ENCODE assay signal across 21 mouse cellular contexts in genomic region chr15:77105273-77105672, GRCm38 (mm10). TPM values are rescaled to one million over a fixed set of nuclear protein-coding genes. Genes with fewer than 3 reads are reported as not detected.
DNase-seq lines count a peak whose midpoint lies in the region; ATAC-seq and TF ChIP-seq lines count a peak whose summit lies in the region.
"Had no signal": no experiment of that assay in that cellular context is flagged by ENCODE, and none has a peak within 500 bp of the region (broad histone marks: within the 10 kb centered on the region; RNA-seq: fewer than 3 reads in every experiment).

No protein-coding gene starts in this region.

- TF ChIP-seq CTCF in liver, adult 2 months (IDR thresholded peaks at IDR 0.05; ENCODE audit: low read depth, low read length) = no peak
- TF ChIP-seq CTCF in intestine, postnatal 0 days (IDR thresholded peaks at IDR 0.05; ENCODE audit: low read depth) = no peak

- ATAC-seq in liver, embryonic 11.5 days (replicated peaks; ENCODE audit: low FRiP score) = no peak
- ATAC-seq in intestine, embryonic 14.5 days (replicated peaks; ENCODE audit: low FRiP score, low TSS enrichment, low read depth) = no peak
- ATAC-seq in intestine, postnatal 0 days = peak; percentile 75
- ATAC-seq: forebrain, embryonic 16.5 days had no signal

- H3K4me2 ChIP-seq in liver, embryonic 11.5 days = no peak overlapping the region
- H3K4me2 ChIP-seq in intestine, embryonic 14.5 days (ENCODE audit: low read length) = no peak overlapping the region
- H3K4me2 ChIP-seq in intestine, postnatal 0 days (replicated peaks; ENCODE audit: low read depth) = peak overlapping the region; percentile 27; the same call in 1 of the 2 replicates
- H3K4me2 ChIP-seq: forebrain, embryonic 12.5 days; heart, embryonic 11.5 days; heart, embryonic 15.5 days; hindbrain, embryonic 13.5 days had no signal

- H3K9ac ChIP-seq in liver, adult 2 months (ENCODE audit: low read depth, low read length) = no peak overlapping the region
- H3K9ac ChIP-seq in liver, embryonic 11.5 days (ENCODE audit: low read depth, low read length) = no peak overlapping the region
- H3K9ac ChIP-seq in intestine, embryonic 14.5 days (ENCODE audit: low read length) = no peak overlapping the region
- no peak overlapping the region for H3K9ac ChIP-seq in intestine, postnatal 0 days (ENCODE audit: low read depth, low read length)
- H3K9ac ChIP-seq: forebrain, embryonic 12.5 days; heart, embryonic 15.5 days; hindbrain, embryonic 13.5 days had no signal

- no peak overlapping the region for H3K27ac ChIP-seq in liver, adult 2 months (replicated peaks; ENCODE audit: insufficient read depth, low read depth, low read length)
- no peak overlapping the region for H3K27ac ChIP-seq in liver, embryonic 11.5 days (ENCODE audit: low read depth, low read length)
- H3K27ac ChIP-seq in intestine, embryonic 14.5 days (ENCODE audit: low read depth) = peak overlapping the region; percentile 77; the same call in 1 of the 2 replicates
- H3K27ac ChIP-seq in intestine, postnatal 0 days (ENCODE audit: low read depth, low read length) = no peak overlapping the region
- H3K27ac ChIP-seq: heart, adult 2 months; heart, embryonic 15.5 days; hindbrain, embryonic 13.5 days had no signal

- peak; percentile 67 for DNase-seq in liver, adult 2 months (ENCODE audit: extremely low read depth, low read depth, low spot score)
- no peak for DNase-seq in liver, embryonic 11.5 days (ENCODE audit: low spot score)
- no peak for DNase-seq in intestine, embryonic 14.5 days (ENCODE audit: low spot score)
- DNase-seq in lung, postnatal 4 days = no peak
- DNase-seq in testis, postnatal 10 days (ENCODE audit: low spot score) = no peak
- DNase-seq: adrenal gland, postnatal 25 days; cerebellum, adult 2 months; cerebellum, postnatal 10 days; gastrocnemius, postnatal 10 days; heart, adult 2 months; heart, postnatal 14 days had no signal

- no peak for TF ChIP-seq POLR2A in liver, adult 2 months (IDR thresholded peaks at IDR 0.05; ENCODE audit: extremely low read depth, insufficient read depth, low read length)

- no peaks in the 10 kb centered on the region for H3K9me3 ChIP-seq in liver, embryonic 11.5 days (ENCODE audit: control insufficient read depth, low read length)
- no peaks in the 10 kb centered on the region for H3K9me3 ChIP-seq in intestine, embryonic 14.5 days (ENCODE audit: control insufficient read depth, low read length)
- H3K9me3 ChIP-seq in intestine, postnatal 0 days (ENCODE audit: control insufficient read depth) = no peaks in the 10 kb centered on the region
- H3K9me3 ChIP-seq: forebrain, embryonic 12.5 days; heart, embryonic 15.5 days; hindbrain, embryonic 13.5 days had no signal

- peaks cover 12% of the 10 kb centered on the region; the same call in 1 of the 2 replicates for H3K36me3 ChIP-seq in liver, adult 2 months (ENCODE audit: control insufficient read depth, insufficient read depth, low read length)
- H3K36me3 ChIP-seq in liver, embryonic 11.5 days (ENCODE audit: control insufficient read depth, insufficient read depth, low read length) = peaks cover 10% of the 10 kb centered on the region
- peaks cover 32% of the 10 kb centered on the region for H3K36me3 ChIP-seq in intestine, embryonic 14.5 days (ENCODE audit: control insufficient read depth, insufficient read depth, low read length)
- peaks cover 15% of the 10 kb centered on the region; the same call in 1 of the 2 replicates for H3K36me3 ChIP-seq in intestine, postnatal 0 days (ENCODE audit: control insufficient read depth, insufficient read depth)

- no peak overlapping the region for H3K4me3 ChIP-seq in liver, adult 2 months (ENCODE audit: insufficient read depth, low read depth, low read length)
- no peak overlapping the region for H3K4me3 ChIP-seq in liver, embryonic 11.5 days (ENCODE audit: low read depth, low read length)
- H3K4me3 ChIP-seq in intestine, embryonic 14.5 days (ENCODE audit: low read depth, low read length) = no peak overlapping the region
- H3K4me3 ChIP-seq in intestine, postnatal 0 days (ENCODE audit: low read depth, low read length) = no peak overlapping the region
- H3K4me3 ChIP-seq: forebrain, embryonic 12.5 days; heart, adult 2 months; heart, embryonic 15.5 days; hindbrain, embryonic 13.5 days had no signal

- no peaks in the 10 kb centered on the region for H3K27me3 ChIP-seq in liver, adult 2 months (ENCODE audit: control insufficient read depth, insufficient read depth, low read length)
- no peaks in the 10 kb centered on the region for H3K27me3 ChIP-seq in liver, embryonic 11.5 days (replicated peaks; ENCODE audit: control insufficient read depth, insufficient read depth, low read length)
- no peaks in the 10 kb centered on the region for H3K27me3 ChIP-seq in intestine, embryonic 14.5 days (replicated peaks; ENCODE audit: control insufficient read depth, insufficient read depth, low read length)
- no peaks in the 10 kb centered on the region for H3K27me3 ChIP-seq in intestine, postnatal 0 days (replicated peaks; ENCODE audit: control insufficient read depth, insufficient read depth, low read length)
- H3K27me3 ChIP-seq: forebrain, embryonic 12.5 days; heart, embryonic 15.5 days; hindbrain, embryonic 13.5 days had no signal

- H3K4me1 ChIP-seq in liver, adult 2 months (ENCODE audit: control insufficient read depth, insufficient read depth, low read length) = peaks cover 9% of the 10 kb centered on the region
- no peaks in the 10 kb centered on the region for H3K4me1 ChIP-seq in liver, embryonic 11.5 days (replicated peaks; ENCODE audit: control insufficient read depth, insufficient read depth, low read length)
- H3K4me1 ChIP-seq in intestine, embryonic 14.5 days (replicated peaks; ENCODE audit: control insufficient read depth, insufficient read depth, low read length) = peaks cover 12% of the 10 kb centered on the region; the same call in 1 of the 2 replicates
- H3K4me1 ChIP-seq in intestine, postnatal 0 days (replicated peaks; ENCODE audit: control insufficient read depth, insufficient read depth, low read length) = peaks cover 6% of the 10 kb centered on the region

- peaks cover 5% of the 10 kb centered on the region; the same call in 1 of the 2 replicates for H3K79me2 ChIP-seq in liver, adult 2 months (ENCODE audit: control insufficient read depth, insufficient read depth, low read length)

- WGBS in liver, adult 2 months = 44% methylated on average over 10 of the region's 10 CpGs
- 83% methylated on average over 10 of the region's 10 CpGs for whole genome bisulfite sequencing in liver, embryonic 11.5 days
- WGBS in intestine, embryonic 14.5 days = 68% methylated on average over 10 of the region's 10 CpGs
- WGBS in intestine, postnatal 0 days = 36% methylated on average over 10 of the region's 10 CpGs

RNA-seq across cellular contexts. Expression of gene Mb, which starts 54.8 kb away (rescaled TPM):
- total RNA-seq in liver, adult 2 months (2014; rRNA removed) = 0.54 and 7.1 TPM in 2 replicates
- polyA plus RNA-seq in liver, adult 2 months (2012; rRNA removed) = 0.39 TPM in 1 of 2 replicates, not detected in the other
- 0.29 and 0.56 TPM in 2 replicates for polyA plus RNA-seq in liver, embryonic 11.5 days (2014; fragmentation: Nextera tagmentation; extraction: Ambion mirVana)
- polyA plus RNA-seq in intestine, embryonic 14.5 days (2014; fragmentation: Nextera tagmentation; extraction: Ambion mirVana) = 0.35 and 0.65 TPM in 2 replicates
- 0.16 and 0.24 TPM in 2 replicates for polyA plus RNA-seq in intestine, postnatal 0 days (2015; fragmentation: Nextera tagmentation; extraction: Ambion mirVana)
- total RNA-seq: CH12.LX; ES-E14; hematopoietic stem cell, adult 5-6 weeks had no signal
- polyA plus RNA-seq: adrenal gland, adult 2 months; forebrain, embryonic 12.5 days; forebrain, embryonic 16.5 days had no signal
